Mouse (Mus musculus) erythroid progenitor cell, adult 5-6 weeks (primary cell): ENCODE measurements around the gene Tmbim4. TPM values are rescaled to one million over a fixed set of nuclear protein-coding genes. Genes with fewer than 3 reads are reported as not detected.

Source experiments
- ATAC-seq: replicated peaks from 2 replicates; pipeline ENCODE4 v1.8.0; 2016; ENCODE audit warnings: moderate number of reproducible peaks, mild to moderate bottlenecking, moderate TSS enrichment, inconsistent platforms; ENCODE audit not compliant: poor library complexity, low FRiP score, severe bottlenecking
- total RNA-seq, 2 experiments: library from RNA; stranded (forward) in 1 of 2; stranded (reverse) in 1 of 2; fragments of 150-400 nt in 1 of 2; fragments of 186-747, 209-891 nt in 1 of 2; gene quantifications; 2 replicates each; pipeline versions ENCODE4 v1.2.3 to v1.2.4; 2015 to 2017; ENCODE audit warnings: low replicate concordance in 2 of 2

The Tmbim4 gene
- 29.8 and 50.1 TPM in 2 replicates for total RNA-seq (2015; ENCODE audit: low replicate concordance)
- total RNA-seq (2017; ENCODE audit: low replicate concordance), result 30.9 and 50.3 TPM in 2 replicates

- ATAC-seq, result peak; percentile 98
Observed at GRCm38 (mm10) chr10:120201131-120201921, at the start of gene Tmbim4. TSS of gene Tmbim4 (plus strand) at chr10:120201590.

- ATAC-seq, result no peak
Observed at GRCm38 (mm10) chr10:120151672-120152071, 49.7 kb upstream of the Tmbim4 start.

- no peak for ATAC-seq
Observed at GRCm38 (mm10) chr10:120153911-120154310, 47.5 kb upstream of the Tmbim4 start.

GRCm38 (mm10) chr10:120160533-120160932, 40.9 kb upstream of the Tmbim4 start:
- no peak for ATAC-seq

GRCm38 (mm10) chr10:120162840-120163239, 38.5 kb upstream of the Tmbim4 start:
- no peak for ATAC-seq

- ATAC-seq, result no peak
Observed at GRCm38 (mm10) chr10:120163490-120163889, 37.9 kb upstream of the Tmbim4 start.

GRCm38 (mm10) chr10:120164931-120165792, 36.2 kb upstream of the Tmbim4 start:
- no peak for ATAC-seq

- ATAC-seq, result no peak
Observed at GRCm38 (mm10) chr10:120165793-120166503, 35.4 kb upstream of the Tmbim4 start.

- no peak for ATAC-seq
Observed at GRCm38 (mm10) chr10:120168070-120168469, 33.3 kb upstream of the Tmbim4 start.

GRCm38 (mm10) chr10:120169064-120169463, 32.3 kb upstream of the Tmbim4 start:
- ATAC-seq, result no peak

- ATAC-seq, result no peak
Observed at GRCm38 (mm10) chr10:120169841-120170240, 31.5 kb upstream of the Tmbim4 start.

GRCm38 (mm10) chr10:120170277-120170676, 31.1 kb upstream of the Tmbim4 start:
- no peak for ATAC-seq

- ATAC-seq, result no peak
Observed at GRCm38 (mm10) chr10:120171340-120171739, 30.1 kb upstream of the Tmbim4 start.

- no peak for ATAC-seq
Observed at GRCm38 (mm10) chr10:120174192-120174705, 27.1 kb upstream of the Tmbim4 start.

GRCm38 (mm10) chr10:120182887-120183286, 18.5 kb upstream of the Tmbim4 start:
- no peak for ATAC-seq

- ATAC-seq, result no peak
Observed at GRCm38 (mm10) chr10:120183342-120183741, 18.0 kb upstream of the Tmbim4 start.

- no peak for ATAC-seq
Observed at GRCm38 (mm10) chr10:120188513-120188912, 12.9 kb upstream of the Tmbim4 start.

- no peak for ATAC-seq
Observed at GRCm38 (mm10) chr10:120189276-120189675, 12.1 kb upstream of the Tmbim4 start.

GRCm38 (mm10) chr10:120189782-120190181, 11.6 kb upstream of the Tmbim4 start:
- no peak for ATAC-seq

GRCm38 (mm10) chr10:120191165-120191564, 10.2 kb upstream of the Tmbim4 start:
- no peak for ATAC-seq
